Comparison of ENCODE assay signal across 8 mouse cellular contexts in the genomic region with DNA sequence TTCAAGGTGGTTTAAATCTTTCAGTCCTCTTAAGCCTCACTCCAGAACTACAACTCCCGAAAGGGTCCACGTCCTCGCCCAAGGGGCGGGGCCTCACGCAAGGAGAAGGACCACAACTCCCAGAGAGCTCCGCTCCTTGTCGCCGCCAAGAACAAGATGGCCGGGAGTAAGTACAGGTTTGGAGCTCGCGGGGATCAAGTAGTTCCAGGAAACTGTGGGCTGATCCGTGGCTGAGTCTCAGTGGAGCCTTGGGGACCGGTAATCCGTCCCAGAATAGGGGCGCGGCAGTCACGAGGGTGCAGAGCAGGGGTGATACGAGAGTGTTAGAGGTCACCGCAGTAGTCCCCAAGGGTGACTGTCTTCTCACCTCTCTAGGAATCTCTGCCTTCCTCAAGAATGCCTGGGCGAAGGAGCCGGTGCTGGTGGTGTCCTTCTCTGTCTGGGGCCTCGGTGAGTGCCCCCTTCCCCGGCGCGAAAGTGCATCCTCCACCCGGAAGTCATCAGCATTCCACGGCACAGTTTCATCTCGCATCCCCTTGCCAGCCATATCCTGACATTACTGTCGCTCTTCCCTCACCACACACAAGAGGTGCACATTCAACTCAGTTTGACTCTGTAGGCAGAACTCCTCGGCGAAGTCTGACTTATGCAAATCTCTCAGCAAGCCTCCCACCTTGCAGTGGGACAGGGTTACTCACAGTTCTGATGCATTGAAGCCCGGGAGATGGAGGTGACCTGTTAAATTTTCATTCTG. TPM values are rescaled to one million over a fixed set of nuclear protein-coding genes. Genes with fewer than 3 reads are reported as not detected.
A peak's percentile ranks its signal among the peaks of the same experiment; 100 is the strongest.
DNase-seq lines count a peak whose midpoint lies in the region; ATAC-seq and TF ChIP-seq lines count a peak whose summit lies in the region.

A gene (plus strand): TSS at position 132 of the 754 bp plus-strand sequence.

- H3K4me2 ChIP-seq in embryonic facial prominence, embryonic 13.5 days, result peak within 1 kb of the TSS; percentile 85
- H3K4me2 ChIP-seq in limb, embryonic 12.5 days, result peak within 1 kb of the TSS; percentile 87
- peak within 1 kb of the TSS; percentile 58 for H3K4me2 ChIP-seq in midbrain, embryonic 15.5 days

- peak within 1 kb of the TSS; percentile 82 for H3K4me3 ChIP-seq in embryonic facial prominence, embryonic 13.5 days
- H3K4me3 ChIP-seq in kidney, adult 2 months (ENCODE audit: insufficient read depth, low read depth, low read length), result peak within 1 kb of the TSS; percentile 86
- H3K4me3 ChIP-seq in limb, embryonic 12.5 days (replicated peaks), result peak within 1 kb of the TSS; percentile 78
- H3K4me3 ChIP-seq in midbrain, embryonic 15.5 days, result peak within 1 kb of the TSS; percentile 68
- H3K4me3 ChIP-seq in spleen, adult 2 months (ENCODE audit: extremely low read depth, insufficient read depth, insufficient read length), result peak within 1 kb of the TSS; percentile 90

- peak; percentile 92 for DNase-seq in 3T3-L1 (ENCODE audit: low read depth, low spot score)
- DNase-seq in adrenal gland, postnatal 36 days, result peak; percentile 89 to 94
- DNase-seq in heart, adult 18-20 months, result peak; percentile 91 to 93
- peak; percentile 94 for DNase-seq in kidney, adult 2 months
- DNase-seq in spleen, adult 2 months (ENCODE audit: low read depth in 1 of 2, low spot score in 2 of 2), result peak; percentile 86 to 87

- H3K9ac ChIP-seq in embryonic facial prominence, embryonic 13.5 days, result peak within 1 kb of the TSS; percentile 89
- peak within 1 kb of the TSS; percentile 87 for H3K9ac ChIP-seq in limb, embryonic 12.5 days (replicated peaks)
- peak within 1 kb of the TSS; percentile 68 for H3K9ac ChIP-seq in midbrain, embryonic 15.5 days

- peak; percentile 65 for TF ChIP-seq POLR2A in kidney, adult 2 months (IDR thresholded peaks at IDR 0.05; ENCODE audit: low read depth, low read length)
- TF ChIP-seq POLR2A in spleen, adult 2 months (IDR thresholded peaks at IDR 0.05; ENCODE audit: low read depth, low read length), result peak; percentile 47; the same call in 1 of the 2 replicates

- H3K9me3 ChIP-seq in embryonic facial prominence, embryonic 13.5 days, result no peaks in the 10 kb centered on the region
- H3K9me3 ChIP-seq in limb, embryonic 12.5 days, result no peaks in the 10 kb centered on the region
- H3K9me3 ChIP-seq in midbrain, embryonic 15.5 days, result no peaks in the 10 kb centered on the region

- H3K27ac ChIP-seq in embryonic facial prominence, embryonic 13.5 days, result peak within 1 kb of the TSS; percentile 73
- H3K27ac ChIP-seq in kidney, adult 2 months (ENCODE audit: insufficient read depth, low read depth, low read length), result peak within 1 kb of the TSS; percentile 87
- H3K27ac ChIP-seq in limb, embryonic 12.5 days, result peak within 1 kb of the TSS; percentile 69
- H3K27ac ChIP-seq in midbrain, embryonic 15.5 days, result peak within 1 kb of the TSS; percentile 76
- peak within 1 kb of the TSS; percentile 76 for H3K27ac ChIP-seq in spleen, adult 2 months (ENCODE audit: insufficient read depth, low read length)

- peaks cover 6% of the 10 kb centered on the region for H3K4me1 ChIP-seq in embryonic facial prominence, embryonic 13.5 days
- H3K4me1 ChIP-seq in kidney, adult 2 months (ENCODE audit: control insufficient read depth, insufficient read depth, low read length), result no peaks in the 10 kb centered on the region
- H3K4me1 ChIP-seq in limb, embryonic 12.5 days (replicated peaks), result peaks cover 7% of the 10 kb centered on the region
- peaks cover 21% of the 10 kb centered on the region for H3K4me1 ChIP-seq in midbrain, embryonic 15.5 days
- no peaks in the 10 kb centered on the region for H3K4me1 ChIP-seq in spleen, adult 2 months (ENCODE audit: control insufficient read depth, insufficient read depth, insufficient read length)

- H3K27me3 ChIP-seq in embryonic facial prominence, embryonic 13.5 days, result no peaks in the 10 kb centered on the region
- no peaks in the 10 kb centered on the region for H3K27me3 ChIP-seq in kidney, adult 2 months (replicated peaks; ENCODE audit: control insufficient read depth, insufficient read depth, low read length)
- no peaks in the 10 kb centered on the region for H3K27me3 ChIP-seq in limb, embryonic 12.5 days
- H3K27me3 ChIP-seq in midbrain, embryonic 15.5 days (replicated peaks), result no peaks in the 10 kb centered on the region
- H3K27me3 ChIP-seq in spleen, adult 2 months (ENCODE audit: control insufficient read depth, insufficient read depth, low read length), result no peaks in the 10 kb centered on the region

- ATAC-seq in embryonic facial prominence, embryonic 13.5 days (ENCODE audit: insufficient number of reproducible peaks, insufficient read depth, low FRiP score, low TSS enrichment, low read depth), result peak; percentile 92
- peak; percentile 93 for ATAC-seq in limb, embryonic 12.5 days (ENCODE audit: insufficient number of reproducible peaks, insufficient read depth, low FRiP score, low TSS enrichment, low read depth)
- peak; percentile 96 for ATAC-seq in midbrain, embryonic 15.5 days (replicated peaks)

- no peak for TF ChIP-seq CTCF in kidney, adult 2 months (conservative IDR thresholded peaks at IDR 0.05; ENCODE audit: insufficient read depth, insufficient read length, low read depth, low read length)
- no peak for TF ChIP-seq CTCF in spleen, adult 2 months (IDR thresholded peaks at IDR 0.05; ENCODE audit: extremely low read depth, insufficient read depth, insufficient read length, insufficient replicate concordance)

- H3K36me3 ChIP-seq in embryonic facial prominence, embryonic 13.5 days, result peaks cover 31% of the 10 kb centered on the region
- no peaks in the 10 kb centered on the region; the same call in 1 of the 2 replicates for H3K36me3 ChIP-seq in kidney, adult 2 months (ENCODE audit: control insufficient read depth, insufficient read depth, low read length)
- H3K36me3 ChIP-seq in limb, embryonic 12.5 days, result peaks cover 38% of the 10 kb centered on the region
- peaks cover 12% of the 10 kb centered on the region; the same call in 1 of the 2 replicates for H3K36me3 ChIP-seq in midbrain, embryonic 15.5 days (replicated peaks)
- peaks cover 13% of the 10 kb centered on the region for H3K36me3 ChIP-seq in spleen, adult 2 months (ENCODE audit: control insufficient read depth, insufficient read depth, low read length)

- WGBS in embryonic facial prominence, embryonic 13.5 days, result under 1% methylated on average over 32 of the region's 32 CpGs
- 1% methylated on average over 32 of the region's 32 CpGs for WGBS in kidney, adult 2 months
- WGBS in limb, embryonic 12.5 days, result under 1% methylated on average over 32 of the region's 32 CpGs
- WGBS in midbrain, embryonic 15.5 days, result 2% methylated on average over 32 of the region's 32 CpGs
- 1% methylated on average over 32 of the region's 32 CpGs for WGBS in spleen, adult 2 months

RNA-seq across cellular contexts. Expression of the gene that starts here (rescaled TPM):
- 100 to 1,000 TPM; 710 to 713 TPM for total RNA-seq in adrenal gland, postnatal 36 days (2021)
- polyA plus RNA-seq in embryonic facial prominence, embryonic 13.5 days (2015; fragmentation: Nextera tagmentation; extraction: Ambion mirVana), result 427 and 457 TPM in 2 replicates
- 1,000 to 10,000 TPM; 1,902 to 1,920 TPM for total RNA-seq in heart, adult 18-20 months (2021)
- 722 and 885 TPM in 2 replicates for polyA plus RNA-seq in kidney, adult 2 months (2012; rRNA removed)
- 385 and 392 TPM in 2 replicates for polyA plus RNA-seq in limb, embryonic 12.5 days (2016; fragmentation: Nextera tagmentation; extraction: Ambion mirVana)
- polyA plus RNA-seq in midbrain, embryonic 15.5 days (2015; fragmentation: Nextera tagmentation; extraction: Ambion mirVana), result 458 and 526 TPM in 2 replicates
- 117 and 124 TPM in 2 replicates for polyA plus RNA-seq in spleen, adult 2 months (2012; rRNA removed)

Comparison
In these comparisons a context has a peak if more than half of its experiments do, and no peak if none do; other contexts are left out.
1. Peak in every context shown above with its lines: DNase-seq, ATAC-seq, H3K4me3 ChIP-seq and H3K27ac ChIP-seq.